Comparison of ENCODE assay signal across 9 mouse cellular contexts in genomic region chr8:10438772-10439171, GRCm38 (mm10).
DNase-seq lines count a peak whose midpoint lies in the region; ATAC-seq and TF ChIP-seq lines count a peak whose summit lies in the region.
"Had no signal": no experiment of that assay in that cellular context is flagged by ENCODE, and none has a peak within 500 bp of the region (broad histone marks: within the 10 kb centered on the region; RNA-seq: fewer than 3 reads in every experiment).

No protein-coding gene starts in this region.

- no peaks in the 10 kb centered on the region for H3K27me3 ChIP-seq in limb, embryonic 14.5 days (ENCODE audit: control insufficient read depth, insufficient read depth, low read length)
- no peaks in the 10 kb centered on the region for H3K27me3 ChIP-seq in splenic B cell, adult 2 months (ENCODE audit: control insufficient read depth, insufficient read depth, low read length, poor library complexity, severe bottlenecking)
- H3K27me3 ChIP-seq: embryonic facial prominence, embryonic 12.5 days had no signal

- WGBS in limb, embryonic 14.5 days: 16% methylated on average over 11 of the region's 11 CpGs

- no peak for TF ChIP-seq POLR2A in limb, embryonic 14.5 days (IDR thresholded peaks at IDR 0.05; ENCODE audit: borderline replicate concordance, extremely low read depth, insufficient read depth, insufficient read length)

- no peak overlapping the region for H3K4me3 ChIP-seq in limb, embryonic 14.5 days (replicated peaks; ENCODE audit: low read length)
- H3K4me3 ChIP-seq: embryonic facial prominence, embryonic 12.5 days had no signal

- DNase-seq in 3T3-L1 (ENCODE audit: low read depth, low spot score): peak; percentile 82
- peak; percentile 78 for DNase-seq in adrenal gland, adult 2 months
- peak; percentile 83 for DNase-seq in embryo, embryonic 10 days (ENCODE audit: low spot score)
- DNase-seq in gastrocnemius, postnatal 25 days: peak; percentile 45
- DNase-seq in kidney, adult 8-10 months: peak; percentile 63 to 68
- DNase-seq in limb, embryonic 14.5 days (ENCODE audit: low spot score): peak; percentile 67
- peak; percentile 82 for DNase-seq in neural tube, embryonic 10.5 days (ENCODE audit: extremely low spot score, low spot score)
- DNase-seq in splenic B cell, adult 2 months (ENCODE audit: low read depth, low spot score): peak; percentile 74

- no peaks in the 10 kb centered on the region for H3K9me3 ChIP-seq in limb, embryonic 14.5 days (ENCODE audit: control insufficient read depth, low read length)
- H3K9me3 ChIP-seq: embryonic facial prominence, embryonic 12.5 days had no signal

- H3K27ac ChIP-seq in limb, embryonic 14.5 days (replicated peaks; ENCODE audit: low read depth, low read length): no peak overlapping the region
- H3K27ac ChIP-seq: embryonic facial prominence, embryonic 12.5 days had no signal

- H3K36me3 ChIP-seq in limb, embryonic 14.5 days (ENCODE audit: control insufficient read depth, insufficient read depth, low read length): no peaks in the 10 kb centered on the region
- H3K36me3 ChIP-seq in splenic B cell, adult 2 months (ENCODE audit: control insufficient read depth, insufficient read depth, low read length, poor library complexity, severe bottlenecking): no peaks in the 10 kb centered on the region
- H3K36me3 ChIP-seq: embryonic facial prominence, embryonic 12.5 days had no signal

- peaks cover 12% of the 10 kb centered on the region for H3K4me1 ChIP-seq in limb, embryonic 14.5 days (ENCODE audit: control insufficient read depth, insufficient read depth, low read length)

- H3K9ac ChIP-seq in limb, embryonic 14.5 days (ENCODE audit: low read depth, low read length, severe bottlenecking): no peak overlapping the region
- H3K9ac ChIP-seq: embryonic facial prominence, embryonic 12.5 days had no signal

- peak; percentile 67; the same call in 1 of the 2 replicates for ATAC-seq in limb, embryonic 14.5 days (ENCODE audit: low FRiP score, low read depth)

- peak overlapping the region; percentile 22; the same call in 1 of the 2 replicates for H3K4me2 ChIP-seq in limb, embryonic 14.5 days (replicated peaks; ENCODE audit: low read depth, low read length, severe bottlenecking)
- H3K4me2 ChIP-seq: embryonic facial prominence, embryonic 12.5 days had no signal
